Mouse (Mus musculus): ENCODE measurements around the gene Pate4.
A peak's percentile ranks its signal among the peaks of the same experiment; 100 is the strongest.
"Not testable (repeated sequence)": the region's sequence is repeated elsewhere in the genome, so short reads cannot be mapped to it uniquely, and the experiment has no call there.

Gene Pate4

GRCm38 (mm10) chr9:35611841-35612240, at the start of gene Pate4:
Pate4 (minus strand) TSS chr9:35611941.
- no peak for ATAC-seq (ENCODE audit: insufficient number of reproducible peaks, low FRiP score, low TSS enrichment)

DNA sequence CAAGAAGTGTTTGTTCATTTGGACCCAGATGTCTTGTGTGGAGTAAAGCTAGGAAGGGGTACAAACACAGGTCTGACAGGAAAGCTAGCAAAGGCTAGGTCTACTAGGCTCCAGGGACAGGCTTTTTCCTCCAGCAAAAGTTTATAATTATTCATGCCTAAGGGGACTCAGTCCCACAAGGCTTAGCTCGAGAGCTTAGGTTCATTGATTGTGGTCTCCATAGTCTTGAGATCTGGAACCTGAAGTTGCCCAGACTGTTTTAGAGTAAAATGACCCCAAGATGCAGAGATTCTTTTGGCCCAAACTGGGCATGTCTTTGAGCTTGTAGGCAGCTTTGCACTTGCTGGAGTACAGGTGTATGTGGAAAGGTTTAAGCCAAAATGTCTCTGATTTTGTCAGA, 36.4 kb upstream of the Pate4 start, which contains the start of gene Pate3:
Gene Pate3, minus strand, starts transcription at position 101 of the 400 bp plus-strand sequence.
- ATAC-seq (ENCODE audit: insufficient number of reproducible peaks, low FRiP score, low TSS enrichment): no peak

DNA sequence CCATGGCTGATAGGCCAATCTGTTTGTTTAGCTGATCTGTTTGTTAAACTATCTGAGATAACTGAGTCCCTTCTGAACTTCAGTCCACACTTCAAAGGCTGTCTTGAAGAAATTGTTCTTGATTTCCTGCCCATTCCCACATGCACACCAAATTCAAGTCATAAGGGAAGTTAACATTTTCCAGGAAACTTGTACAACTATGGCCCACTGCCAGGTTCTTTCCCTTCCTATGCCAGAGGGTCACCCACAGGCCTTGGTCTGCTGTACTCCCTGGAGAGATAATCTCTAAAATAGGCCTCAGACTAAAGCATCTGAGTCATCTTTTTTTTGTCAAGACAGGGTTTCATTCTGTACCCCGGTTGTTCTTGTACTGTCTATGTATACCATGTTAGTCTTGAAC, 21.2 kb upstream of the Pate4 start:
- no peak for ATAC-seq (ENCODE audit: insufficient number of reproducible peaks, low FRiP score, low TSS enrichment)

DNA sequence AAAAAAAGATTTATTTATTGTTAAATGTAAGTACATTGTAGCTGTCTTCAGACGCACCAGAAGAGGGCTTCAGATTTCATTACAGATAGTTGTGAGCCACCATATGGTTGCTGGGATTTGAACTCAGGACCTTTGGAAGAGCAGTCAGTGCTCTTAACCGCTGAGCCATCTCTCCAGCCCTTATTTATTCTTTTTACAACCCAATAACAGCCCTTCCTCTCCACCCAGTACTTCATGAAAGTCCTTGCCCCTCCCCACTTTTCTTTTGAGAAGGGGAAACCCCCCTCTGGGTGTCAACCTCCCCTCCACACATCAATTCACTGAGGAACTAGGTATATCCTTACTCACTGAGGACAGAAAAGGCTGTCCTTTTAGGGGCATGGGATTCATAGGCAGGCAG, 5.0 kb upstream of the Pate4 start:
- ATAC-seq (ENCODE audit: insufficient number of reproducible peaks, low FRiP score, low TSS enrichment): not testable (repeated sequence)

GRCm38 (mm10) chr9:35614005-35614404, 2.3 kb upstream of the Pate4 start:
- no peak for ATAC-seq (ENCODE audit: insufficient number of reproducible peaks, low FRiP score, low TSS enrichment)

DNA sequence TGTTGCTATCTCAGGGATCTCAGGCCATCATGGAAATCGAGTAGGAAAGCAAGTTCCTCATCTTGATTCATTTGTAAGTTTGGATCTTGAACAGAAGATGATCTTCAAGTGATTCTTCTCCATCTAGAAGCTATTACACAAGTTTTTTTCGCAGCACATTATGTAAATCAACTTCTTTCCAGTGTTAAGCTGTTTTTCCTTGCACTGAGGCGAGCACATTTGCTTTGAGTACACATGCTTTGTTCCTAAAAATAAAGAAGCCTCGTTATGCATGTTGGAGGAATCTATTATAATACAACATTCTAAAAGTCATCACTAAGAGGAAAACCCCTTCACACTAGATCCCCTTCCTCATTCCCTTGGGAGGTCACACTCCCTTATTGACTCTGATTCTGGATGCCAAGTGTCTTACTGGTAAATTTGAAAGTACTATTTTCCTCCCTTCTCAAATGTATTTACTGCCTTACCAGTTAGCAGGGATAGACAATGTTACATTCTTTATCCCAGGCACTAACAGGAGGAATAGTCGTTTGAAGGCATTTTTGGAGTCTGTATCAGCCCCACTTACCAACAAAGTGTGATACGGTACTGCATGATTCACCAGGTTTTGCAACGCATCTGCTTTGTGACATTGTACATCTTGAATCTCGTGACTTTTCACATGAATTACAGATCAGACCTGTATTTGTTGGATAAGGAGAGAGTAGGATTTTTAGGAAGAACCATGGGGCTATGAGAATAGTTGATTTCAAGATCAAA, 3.9 kb downstream of the Pate4 start:
- no peak for ATAC-seq (ENCODE audit: insufficient number of reproducible peaks, low FRiP score, low TSS enrichment)

- ATAC-seq (ENCODE audit: insufficient number of reproducible peaks, low FRiP score, low TSS enrichment): no peak
Observed at GRCm38 (mm10) chr9:35592903-35593302, 18.8 kb downstream of the Pate4 start.

- no peak for ATAC-seq (ENCODE audit: insufficient number of reproducible peaks, low FRiP score, low TSS enrichment)
Observed at GRCm38 (mm10) chr9:35587674-35588073, 24.1 kb downstream of the Pate4 start.

DNA sequence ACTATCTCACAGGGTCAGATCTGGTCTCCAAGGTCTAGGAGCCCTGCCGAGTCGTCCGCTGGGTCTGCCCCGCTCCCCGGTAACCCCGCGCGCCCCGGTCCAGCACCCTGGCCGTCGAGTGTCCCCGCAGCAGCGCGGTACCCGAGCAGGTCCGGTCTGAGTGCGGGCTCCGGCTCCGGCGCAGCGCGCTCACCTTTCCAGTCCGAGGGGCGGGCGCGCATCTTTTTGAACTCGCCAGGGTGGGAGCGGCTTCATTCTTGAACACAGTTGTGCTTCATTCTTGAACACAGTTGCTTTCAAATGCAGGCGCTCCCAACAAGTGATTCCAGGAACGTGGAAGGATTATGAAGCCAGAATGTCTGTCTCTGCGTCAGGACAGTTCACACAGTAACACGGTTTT, 37.3 kb downstream of the Pate4 start:
- no peak for ATAC-seq (ENCODE audit: insufficient number of reproducible peaks, low FRiP score, low TSS enrichment)

DNA sequence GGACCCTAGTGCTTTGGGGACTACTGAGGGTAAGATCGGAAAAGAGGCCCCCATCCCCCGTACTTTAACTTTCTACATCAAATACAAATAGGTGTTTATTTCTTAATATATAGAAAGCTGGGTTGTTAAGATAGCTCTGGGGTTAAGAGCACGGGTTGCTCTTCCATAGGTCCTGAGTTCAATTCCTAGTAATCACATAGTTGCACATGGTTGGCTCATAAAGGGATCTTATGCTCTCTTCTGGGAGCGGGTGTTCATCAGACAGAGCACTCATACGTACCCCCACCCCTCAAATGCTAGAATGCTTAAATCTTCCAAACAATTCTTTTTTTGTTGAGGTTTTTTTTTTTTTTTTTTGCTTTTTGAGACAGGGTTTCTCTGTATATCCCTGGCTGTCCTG, 41.1 kb downstream of the Pate4 start:
- no peak for ATAC-seq (ENCODE audit: insufficient number of reproducible peaks, low FRiP score, low TSS enrichment)

GRCm38 (mm10) chr9:35569571-35570534, 41.9 kb downstream of the Pate4 start, which contains the start of the genes Pate2 and Hyls1:
Pate2 (plus strand) TSS chr9:35570284.
Hyls1 (minus strand) TSS chr9:35570398.
- peak; percentile 100 for ATAC-seq (ENCODE audit: insufficient number of reproducible peaks, low FRiP score, low TSS enrichment)

DNA sequence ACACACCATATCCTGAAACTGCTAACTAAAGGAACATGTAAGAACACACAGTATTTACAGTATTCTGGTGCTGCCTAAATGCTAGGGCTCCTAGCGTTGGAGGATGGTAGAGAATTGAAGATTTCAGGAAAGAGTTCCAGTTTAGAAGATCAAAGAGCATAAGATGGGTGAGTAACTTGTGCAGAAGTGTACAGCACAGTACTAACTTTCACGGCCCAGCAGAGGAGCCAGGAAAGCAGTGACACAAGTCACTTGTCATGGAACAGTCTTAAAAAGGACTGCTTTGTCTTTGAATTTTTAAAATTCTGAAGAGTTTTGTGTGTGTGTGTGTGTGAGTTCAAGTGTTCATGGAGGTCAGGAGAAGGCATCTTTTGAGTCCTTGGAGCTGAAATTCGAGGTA, 43.7 kb downstream of the Pate4 start:
- ATAC-seq (ENCODE audit: insufficient number of reproducible peaks, low FRiP score, low TSS enrichment): no peak

- ATAC-seq (ENCODE audit: insufficient number of reproducible peaks, low FRiP score, low TSS enrichment): no peak
Observed at GRCm38 (mm10) chr9:35564536-35565240, 47.1 kb downstream of the Pate4 start.

DNA sequence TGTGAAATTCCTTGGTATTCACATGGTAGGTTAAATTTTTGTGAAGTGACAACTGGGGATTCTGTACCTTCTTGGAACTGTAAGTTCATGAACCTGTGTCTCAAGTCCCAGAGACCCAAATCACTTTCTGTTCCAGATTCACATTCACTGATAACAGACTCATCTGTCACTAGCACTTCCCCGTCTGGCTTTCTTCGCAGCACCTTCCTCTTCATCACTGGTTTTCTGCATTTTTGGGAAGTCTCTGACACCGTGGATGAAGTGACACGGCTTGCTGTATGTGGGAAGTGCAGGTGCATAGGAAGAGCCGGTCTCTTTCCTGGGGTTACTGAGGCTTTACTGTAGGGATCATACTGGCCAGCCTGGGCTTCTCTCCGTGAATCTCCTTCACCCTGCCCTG, 50.2 kb downstream of the Pate4 start:
- ATAC-seq (ENCODE audit: insufficient number of reproducible peaks, low FRiP score, low TSS enrichment): no peak

GRCm38 (mm10) chr9:35561076-35561475, 50.7 kb downstream of the Pate4 start:
- ATAC-seq (ENCODE audit: insufficient number of reproducible peaks, low FRiP score, low TSS enrichment): no peak

- ATAC-seq (ENCODE audit: insufficient number of reproducible peaks, low FRiP score, low TSS enrichment): peak; percentile 83
Observed at GRCm38 (mm10) chr9:35559009-35559890, 52.5 kb downstream of the Pate4 start.

DNA sequence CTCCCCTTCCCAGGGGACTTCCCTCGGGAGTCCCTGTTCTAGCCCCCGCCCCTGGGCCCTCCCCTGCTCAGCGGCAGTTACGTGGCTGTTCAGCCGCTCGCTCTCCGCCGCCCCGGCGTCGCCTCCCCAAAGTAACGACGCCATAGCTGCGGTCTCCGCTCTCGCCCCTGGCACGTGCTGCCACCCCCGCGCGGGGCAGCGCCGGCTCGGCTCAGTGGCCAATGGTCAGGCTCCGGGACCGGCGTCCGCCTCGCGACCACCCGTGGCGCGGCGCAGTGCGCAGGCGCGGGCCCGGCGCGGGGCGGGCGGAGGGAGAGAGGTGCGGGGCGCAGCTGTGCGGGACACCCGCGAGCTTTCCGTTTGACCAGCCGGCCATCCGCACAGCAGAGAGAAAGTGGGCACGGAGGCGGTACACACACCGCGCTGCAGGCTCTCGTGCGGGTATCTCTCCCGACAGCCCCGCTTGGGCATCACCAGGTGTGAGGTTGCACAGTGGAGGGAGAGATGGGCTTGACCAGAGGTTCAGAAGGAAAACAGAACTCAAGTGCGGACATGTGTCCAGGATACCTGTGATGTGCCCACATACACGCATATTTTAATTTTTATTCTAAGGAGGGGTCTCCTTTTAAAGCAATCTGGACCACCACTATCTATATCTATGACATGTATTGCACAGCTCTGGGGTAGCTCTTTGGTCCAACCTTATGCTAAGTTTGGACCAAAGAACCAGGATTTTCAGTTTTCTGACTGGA, 53.3 kb downstream of the Pate4 start, which contains the start of the genes Ddx25 and Pus3:
Gene Ddx25, minus strand, starts transcription at position 272 of the 752 bp plus-strand sequence.
Gene Pus3, plus strand, starts transcription at position 339 of the 752 bp plus-strand sequence.
- peak; percentile 78 for ATAC-seq (ENCODE audit: insufficient number of reproducible peaks, low FRiP score, low TSS enrichment)
